Mouse (Mus musculus) heart, postnatal 14 days (tissue): Measurements from ENCODE around the gene Cela1. TPM values are rescaled to one million over a fixed set of nuclear protein-coding genes. Genes with fewer than 3 reads are reported as not detected.

ENCODE experiments used
- DNase-seq, 2 experiments: peaks; one replicate each; pipeline ENCODE4 v3.0.0; 2021 to 2022
- intact Hi-C: fragments of 180-260 bp; cut with DNase I; formaldehyde crosslinking; loops from one replicate; pipeline ENCODE4 v1.15.1; 2025
- total RNA-seq, 2 experiments: library from RNA; stranded (reverse); gene quantifications; 2 replicates each; pipeline ENCODE4 v1.2.3; 2021

Cela1 gene
- total RNA-seq, 2 experiments from 2014 or later: 0.51 to 1.1 TPM

DNA sequence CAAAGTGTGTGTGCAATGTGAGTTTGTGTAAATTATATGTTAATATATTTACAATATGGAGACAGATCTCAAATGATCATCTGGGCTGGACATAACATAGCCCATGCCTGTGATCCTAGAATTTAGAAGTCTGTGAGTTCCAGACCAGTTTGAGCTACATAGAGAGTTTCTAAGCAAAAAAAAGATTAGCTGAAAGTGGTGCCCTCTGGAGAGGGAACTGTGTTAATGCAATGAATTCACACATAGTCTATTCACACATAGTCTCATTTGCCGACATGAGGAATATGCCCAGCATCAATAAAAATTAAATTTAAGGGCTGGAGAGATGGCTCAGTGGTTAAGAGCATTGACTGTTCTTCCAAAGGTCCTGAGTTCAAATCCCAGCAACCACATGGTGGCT lies 11.2 kb downstream of the Cela1 start:
- no peak for DNase-seq
- intact Hi-C loops: no loop called here

DNA sequence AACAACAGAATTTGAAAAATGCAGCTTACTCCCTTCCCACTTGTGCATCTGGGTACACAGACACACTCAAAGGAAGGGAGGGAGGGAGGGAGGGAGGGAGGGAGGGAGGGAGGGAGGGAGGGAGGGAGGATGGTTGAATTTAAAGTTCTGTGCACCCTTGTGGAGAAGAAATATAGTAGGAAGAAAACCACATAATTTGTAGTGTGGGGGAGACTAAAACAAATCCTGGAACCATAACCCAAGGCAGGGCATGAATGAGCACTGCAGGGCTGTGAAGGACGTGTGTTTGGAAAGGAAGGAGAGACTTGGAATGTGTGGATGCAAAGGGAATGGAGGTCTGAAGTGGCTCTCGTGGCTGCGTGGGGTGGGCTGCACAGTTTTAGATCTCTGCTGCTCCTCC lies 12.2 kb downstream of the Cela1 start:
- no peak for DNase-seq
- intact Hi-C loops: no loop called here

DNA sequence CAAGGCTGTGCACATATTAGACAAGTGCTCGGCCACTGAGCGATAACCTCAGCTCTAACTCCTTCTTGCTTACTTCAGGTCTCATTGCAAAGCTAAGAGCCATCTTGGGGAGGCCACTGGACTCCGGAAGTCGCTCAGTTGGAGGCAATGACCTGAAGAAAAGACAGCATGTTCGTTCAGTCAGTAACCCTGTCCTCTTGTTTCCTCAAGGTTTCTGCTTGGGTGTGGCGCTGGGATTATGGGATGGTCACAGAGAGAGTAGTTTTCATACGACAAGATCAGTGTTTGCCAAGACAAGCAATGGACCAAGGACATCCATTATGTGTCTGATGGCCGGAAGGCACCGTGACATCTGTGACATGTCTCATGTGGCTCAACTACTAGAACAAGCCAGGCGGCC lies 13.2 kb downstream of the Cela1 start:
- intact Hi-C loops: no loop called here

DNA sequence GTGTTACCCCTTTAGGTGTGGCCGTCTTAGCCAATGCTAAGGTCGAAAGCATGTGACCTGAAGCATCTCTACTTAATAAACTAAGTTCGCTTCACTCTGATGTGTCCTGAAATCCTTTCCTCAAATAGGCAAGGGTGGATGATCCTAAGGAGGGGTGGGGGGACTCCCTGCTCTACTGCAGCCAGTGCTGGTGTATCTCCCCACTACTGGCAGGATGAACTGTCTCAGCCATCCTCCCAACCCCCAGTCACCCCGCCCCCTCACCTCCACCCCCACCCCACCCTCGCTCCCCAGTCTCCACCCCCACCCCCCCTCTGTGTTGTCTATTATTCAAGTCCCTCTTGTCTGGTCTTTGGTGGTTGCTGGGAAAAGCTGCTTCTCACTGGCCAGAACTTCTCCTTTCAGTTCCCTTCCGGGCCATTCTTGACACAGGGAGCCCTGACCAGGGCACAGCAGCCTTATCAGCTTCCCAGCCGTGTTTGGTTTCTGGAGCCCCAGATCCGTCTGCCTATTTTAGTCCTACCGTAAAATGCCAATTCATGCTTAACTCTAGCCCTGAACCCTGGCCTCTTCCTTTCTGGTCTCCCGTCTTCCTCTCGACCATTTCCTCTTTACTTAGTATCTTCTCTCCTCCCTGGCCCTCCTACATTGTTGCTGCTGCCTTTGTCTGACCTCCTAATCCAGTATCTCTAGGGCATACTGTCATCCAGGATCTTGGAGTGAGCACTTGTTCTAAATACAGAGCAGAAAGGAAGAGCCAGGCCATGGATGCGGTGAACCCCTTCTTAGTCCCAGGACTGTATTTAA lies 13.9 kb downstream of the Cela1 start:
- intact Hi-C loops: no loop called here
- DNase-seq: no peak

More for the DNA sequence above, 13.2 kb downstream of the Cela1 start:
- DNase-seq: no peak

DNA sequence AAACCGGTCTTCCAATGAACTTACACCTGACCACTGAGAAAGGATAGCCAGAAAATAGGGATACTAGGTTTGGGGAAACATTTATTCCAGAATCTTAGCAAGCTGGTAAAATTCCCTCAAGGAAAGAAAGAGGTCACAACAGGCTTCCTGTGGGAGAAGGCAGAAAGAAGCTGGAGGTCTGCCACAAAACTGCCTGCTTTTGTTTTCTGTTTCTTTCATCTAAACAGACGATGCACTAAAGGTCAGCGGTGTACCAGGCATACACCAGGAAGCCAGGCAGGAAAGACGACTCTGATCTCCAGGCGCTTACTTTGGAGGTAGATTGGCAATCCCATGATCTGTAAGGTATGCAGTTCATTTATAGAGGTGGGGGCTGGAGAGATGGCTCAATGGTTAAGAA lies 16.9 kb downstream of the Cela1 start:
- DNase-seq: no peak
- intact Hi-C loops: no loop called here

DNA sequence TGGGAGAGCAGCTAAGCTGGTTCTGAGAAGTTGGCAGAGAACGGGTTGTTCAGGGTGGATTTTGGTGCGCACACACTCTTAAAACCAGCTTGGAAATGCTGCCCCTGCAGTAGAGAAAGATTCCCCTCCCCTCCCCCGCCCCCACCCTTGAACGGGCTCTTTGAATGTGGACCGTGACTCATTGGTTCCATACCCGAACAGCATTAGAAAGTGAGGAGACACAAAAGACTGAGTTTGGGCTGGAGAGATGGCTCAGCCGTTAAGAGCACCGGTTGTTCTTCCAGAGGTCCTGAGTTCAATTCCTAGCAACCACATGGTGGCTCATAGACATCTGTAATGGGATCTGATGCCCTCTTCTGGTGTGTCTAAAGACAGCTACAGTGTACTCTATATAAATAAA lies 17.7 kb downstream of the Cela1 start:
- no peak for DNase-seq
- intact Hi-C loops: no loop called here

DNA sequence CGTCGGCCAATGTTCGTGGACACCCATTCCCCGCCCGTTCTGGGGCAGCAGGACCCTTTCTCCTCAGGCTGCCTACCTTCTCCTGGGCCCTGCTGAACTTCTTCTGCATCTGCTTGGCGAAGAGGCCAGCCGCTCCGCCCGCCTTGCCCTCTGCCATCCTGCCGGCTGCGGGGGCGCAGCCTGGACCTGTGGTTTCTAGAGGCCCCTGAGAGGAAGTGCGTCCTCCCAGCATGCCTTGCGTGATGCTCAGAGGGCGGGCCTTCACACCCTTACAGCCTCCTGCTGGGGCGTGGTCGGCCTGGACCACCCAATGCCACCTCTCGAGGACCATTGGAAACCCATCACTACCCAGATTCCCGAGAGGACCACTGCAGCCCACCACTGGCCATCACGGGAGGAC lies 18.4 kb downstream of the Cela1 start, which contains the start of gene Bin2:
Gene Bin2, minus strand, starts transcription at position 217 of the 400 bp plus-strand sequence.
- intact Hi-C loops: no loop called here
- peak; percentile 23 to 38 for DNase-seq

DNA sequence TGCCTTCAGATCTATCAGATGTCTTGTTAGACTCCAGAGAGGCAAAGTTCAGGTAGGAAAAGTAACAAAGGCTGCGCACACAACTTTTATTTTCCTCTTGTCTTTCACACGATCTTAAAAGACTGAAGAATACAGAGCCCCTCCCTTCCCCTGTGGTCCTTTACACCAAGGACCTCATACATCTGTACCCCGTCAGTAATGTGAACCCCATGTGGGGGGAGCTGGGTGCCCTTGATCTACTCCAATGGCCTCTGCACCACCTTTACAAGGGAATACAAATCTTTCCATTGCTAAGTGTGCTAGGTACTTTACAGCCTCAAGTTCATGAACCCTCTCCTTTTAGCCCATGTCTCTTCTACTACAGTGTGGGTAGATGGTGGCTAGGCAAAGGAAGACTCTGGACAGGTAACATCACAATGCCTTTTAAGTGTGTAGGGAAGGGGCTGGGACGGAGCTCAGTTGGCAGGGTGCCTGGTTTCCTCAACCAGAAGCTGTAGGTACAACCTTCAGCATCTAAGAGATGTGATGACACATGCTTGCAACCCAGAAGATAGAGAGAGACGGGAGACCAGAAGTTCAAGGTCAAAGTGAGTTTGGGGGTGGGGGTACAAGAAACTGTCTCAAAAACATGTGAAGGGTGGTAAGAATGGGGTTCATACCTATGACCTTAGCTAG lies 19.7 kb downstream of the Cela1 start:
- DNase-seq: no peak
- intact Hi-C loops: no loop called here

DNA sequence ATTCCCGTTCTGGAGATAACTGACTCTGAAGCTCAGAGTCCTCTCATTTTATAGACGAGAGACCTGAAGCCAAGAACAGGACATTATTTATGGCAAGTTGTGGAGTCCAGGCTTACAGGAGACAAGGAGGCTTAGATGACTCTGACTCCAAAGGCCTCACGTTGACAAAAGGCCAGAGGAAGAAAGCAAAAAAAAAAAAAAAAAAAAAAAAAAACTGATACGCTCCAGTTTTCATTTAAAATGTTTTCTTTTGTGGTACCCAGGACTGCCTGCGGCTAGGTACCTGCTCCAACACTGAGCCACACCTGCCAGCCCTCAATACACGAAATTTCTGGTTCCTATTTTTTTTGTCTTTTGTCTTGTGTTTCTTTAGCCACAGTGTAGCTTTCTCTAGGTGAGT lies 20.3 kb downstream of the Cela1 start:
- intact Hi-C loops: no loop called here
- DNase-seq: no peak

DNA sequence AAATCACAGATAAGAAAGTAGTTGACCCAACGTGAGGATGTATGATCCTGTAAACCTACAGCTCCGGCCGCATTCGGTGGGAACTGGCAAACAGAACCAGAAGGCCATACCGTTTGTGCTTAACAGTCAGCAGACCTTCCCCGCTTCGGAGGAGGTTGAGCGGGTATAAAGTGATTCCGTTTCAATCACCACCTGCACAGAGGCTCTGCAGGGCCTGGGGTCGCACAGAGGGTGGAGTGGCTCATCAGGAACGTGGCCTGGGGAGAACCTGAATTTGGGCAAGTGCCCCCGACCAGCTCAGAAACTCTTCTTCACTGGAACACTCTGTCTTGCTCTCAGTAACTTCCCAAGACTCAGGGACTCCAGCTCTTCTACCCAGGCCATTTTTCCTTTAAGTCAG lies 20.9 kb downstream of the Cela1 start:
- intact Hi-C loops: no loop called here
- DNase-seq: no peak

DNA sequence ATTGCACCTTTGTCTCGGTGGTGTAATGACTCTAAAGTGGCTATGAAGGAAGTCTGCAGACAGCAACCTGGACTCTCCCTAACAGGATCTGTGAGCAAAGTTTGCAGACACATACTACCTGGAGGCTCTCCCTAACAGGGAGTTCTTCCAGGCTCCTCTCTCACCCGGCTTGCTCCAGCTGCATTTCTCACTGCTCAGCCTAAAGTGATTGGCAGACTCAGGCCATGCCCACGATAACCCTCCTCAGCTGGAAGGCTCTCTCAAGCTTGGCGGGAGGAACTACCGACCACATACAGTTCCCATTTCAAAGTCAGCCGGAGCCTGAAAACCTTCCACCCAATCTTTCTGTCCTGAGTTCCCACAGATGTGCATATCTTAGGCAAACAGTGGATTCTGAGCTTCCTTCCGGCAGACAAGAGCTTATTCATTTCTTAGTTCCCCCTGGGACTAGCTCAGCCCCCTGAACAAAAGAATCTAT lies 21.5 kb downstream of the Cela1 start:
- peak; percentile 17 to 37 for DNase-seq
- intact Hi-C loops: no loop called here

DNA sequence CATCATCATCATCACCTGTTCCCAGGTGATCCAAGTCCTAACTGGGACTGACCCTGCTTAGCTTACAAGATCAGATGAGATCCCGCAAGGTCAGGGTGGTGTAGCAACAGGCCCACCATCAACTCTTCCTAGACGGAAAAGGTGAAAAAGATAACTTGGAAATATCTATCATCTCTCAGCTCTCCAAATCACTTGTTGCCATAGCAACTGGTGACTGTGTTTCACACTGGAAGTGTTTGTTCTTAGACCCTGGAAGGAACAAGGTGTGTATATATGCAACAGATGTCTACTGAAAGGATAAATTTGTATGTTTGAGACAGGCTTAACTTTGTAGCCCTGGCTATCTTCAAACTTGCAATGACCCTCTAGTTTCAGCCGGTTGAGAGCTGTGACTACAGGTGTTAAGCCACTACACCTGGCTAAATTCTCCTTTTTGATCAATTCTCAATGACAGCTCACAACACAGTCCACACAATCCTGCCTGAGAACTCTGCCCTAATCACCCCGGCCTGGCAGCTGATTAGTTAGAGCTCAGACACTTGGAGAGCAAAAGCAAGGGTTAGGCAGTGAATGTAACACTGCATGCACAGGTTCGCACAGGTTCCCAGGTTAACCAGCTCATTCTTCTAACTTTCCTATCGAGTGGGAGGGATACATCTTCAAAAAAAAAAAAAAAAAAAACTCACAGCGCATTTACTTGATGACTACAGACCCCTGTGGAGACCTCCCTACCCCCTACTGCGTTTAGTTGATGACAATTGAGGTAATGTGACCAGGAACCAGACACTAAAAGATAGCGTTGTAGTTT lies 22.1 kb downstream of the Cela1 start:
- no peak for DNase-seq
- intact Hi-C loops: no loop called here

DNA sequence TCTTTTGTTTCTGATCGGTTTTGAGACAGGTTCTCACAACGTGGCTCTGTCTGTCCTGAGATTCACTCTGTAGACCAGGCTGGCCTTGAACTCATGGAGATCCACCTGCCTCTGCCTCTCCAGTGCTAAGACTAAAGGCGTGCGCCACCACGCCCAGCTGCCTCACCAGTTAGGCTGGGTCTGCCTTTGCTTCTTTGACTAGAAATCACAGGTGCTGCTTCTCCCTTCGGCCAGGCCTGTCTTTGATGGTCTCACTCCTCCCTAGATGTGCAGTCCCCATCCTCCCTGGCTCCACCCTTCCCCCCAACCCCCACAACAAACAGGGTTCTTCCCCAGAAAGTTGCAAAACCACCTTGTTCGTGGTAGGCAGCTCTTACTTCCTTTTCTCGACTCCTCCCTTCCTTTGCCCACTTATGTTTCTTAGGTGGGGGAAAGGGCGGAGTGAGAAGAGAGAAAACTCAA lies 22.9 kb downstream of the Cela1 start:
- intact Hi-C loops: no loop called here
- DNase-seq: no peak

DNA sequence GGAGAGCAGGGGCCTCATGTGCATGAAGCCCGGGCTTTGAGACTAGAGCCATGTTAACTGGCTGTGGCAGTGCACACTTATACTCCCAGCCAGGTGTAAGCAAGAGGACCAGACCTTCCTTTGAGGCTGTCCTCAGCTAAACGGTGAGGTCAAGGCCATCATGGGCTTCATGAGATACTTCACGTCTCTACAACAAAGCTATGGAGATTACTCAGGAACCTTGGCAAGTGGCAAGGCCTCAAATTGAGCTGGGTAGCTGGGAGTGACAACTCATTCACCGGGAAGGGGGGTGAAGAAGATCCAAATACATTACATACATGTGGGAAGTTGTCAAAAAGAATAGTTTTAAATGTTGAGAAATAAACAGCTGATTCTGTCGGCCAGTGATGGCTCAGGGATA lies 26.9 kb downstream of the Cela1 start:
- intact Hi-C loops: no loop called here
- no peak for DNase-seq

DNA sequence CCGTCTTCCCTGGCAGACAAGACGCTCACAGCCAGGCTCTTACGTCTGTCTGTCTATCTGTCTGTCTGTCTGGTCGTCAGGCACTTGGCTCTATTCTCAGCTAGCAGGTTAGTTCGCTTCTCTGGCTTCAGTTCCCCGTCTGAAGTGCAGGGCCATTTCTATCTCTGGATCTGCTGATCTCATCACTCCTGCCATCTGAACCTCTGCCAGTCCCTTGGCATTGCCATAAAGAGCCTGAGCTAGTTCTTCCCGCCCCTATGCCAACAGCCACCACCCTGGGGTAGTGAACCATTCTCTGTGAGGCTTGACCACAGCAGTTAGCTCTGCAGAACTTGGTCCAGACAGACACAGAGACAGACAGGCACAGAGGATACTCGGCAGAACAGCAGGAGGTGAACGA lies 27.4 kb downstream of the Cela1 start:
- intact Hi-C loops: no loop called here
- DNase-seq: no peak

DNA sequence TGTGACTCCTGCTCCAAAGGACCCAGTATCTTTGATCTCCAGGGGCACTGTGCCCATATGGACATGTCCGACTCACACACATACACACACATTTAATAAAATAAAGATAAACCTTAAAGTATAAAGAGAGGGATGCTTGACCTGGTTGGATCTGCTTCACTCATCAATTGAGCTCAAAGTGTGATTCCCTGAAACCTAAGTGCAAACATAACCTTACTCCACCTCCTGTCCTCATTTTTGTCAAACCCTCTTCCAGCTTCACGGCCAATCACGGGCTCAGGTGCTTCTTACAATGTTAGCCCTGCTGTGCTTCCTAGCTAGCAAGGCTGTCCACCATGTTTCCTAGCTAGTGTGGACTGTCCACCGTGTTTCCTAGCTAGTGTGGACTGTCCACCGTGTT lies 32.5 kb downstream of the Cela1 start:
- no peak for DNase-seq
- intact Hi-C loops: no loop called here

DNA sequence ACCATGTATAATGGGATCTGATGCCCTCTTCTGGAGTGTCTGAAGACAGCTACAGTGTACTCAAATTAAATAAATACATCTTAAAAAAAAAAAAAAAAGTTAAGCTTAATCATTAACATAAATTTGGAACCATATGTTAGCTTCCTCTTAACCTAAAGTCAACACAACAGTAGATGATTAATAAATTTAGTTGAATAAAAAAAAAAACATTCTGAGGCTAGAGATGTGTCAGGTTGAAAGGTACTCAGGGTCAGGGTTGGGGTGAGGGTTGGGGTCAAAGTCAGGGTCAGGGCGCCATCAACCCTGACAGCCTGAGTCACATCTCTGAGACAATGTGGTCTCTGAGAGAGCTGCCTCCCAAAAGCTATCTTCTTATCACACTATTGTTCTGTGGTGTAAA lies 33.5 kb downstream of the Cela1 start:
- intact Hi-C loops: no loop called here
- no peak for DNase-seq

DNA sequence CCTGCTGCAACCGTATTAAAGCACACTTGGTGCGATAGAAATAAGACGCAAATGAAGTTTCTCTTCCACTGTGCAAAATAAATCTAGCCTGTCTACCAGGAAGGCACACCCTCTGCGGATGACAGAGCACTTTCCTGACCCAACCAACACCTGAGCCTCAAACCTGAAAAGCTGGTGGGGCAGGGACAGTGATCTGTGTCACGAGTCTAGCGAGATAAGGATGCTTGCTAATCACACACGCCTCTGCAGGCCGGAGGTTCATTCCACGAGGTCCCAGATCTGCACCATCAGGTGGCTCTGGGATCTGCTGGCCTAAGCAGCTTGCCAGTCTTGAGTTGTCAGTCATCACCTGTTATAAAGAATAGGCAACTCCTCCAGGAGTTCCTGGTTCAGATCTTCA lies 36.1 kb downstream of the Cela1 start:
- DNase-seq: no peak
- intact Hi-C loops: no loop called here

DNA sequence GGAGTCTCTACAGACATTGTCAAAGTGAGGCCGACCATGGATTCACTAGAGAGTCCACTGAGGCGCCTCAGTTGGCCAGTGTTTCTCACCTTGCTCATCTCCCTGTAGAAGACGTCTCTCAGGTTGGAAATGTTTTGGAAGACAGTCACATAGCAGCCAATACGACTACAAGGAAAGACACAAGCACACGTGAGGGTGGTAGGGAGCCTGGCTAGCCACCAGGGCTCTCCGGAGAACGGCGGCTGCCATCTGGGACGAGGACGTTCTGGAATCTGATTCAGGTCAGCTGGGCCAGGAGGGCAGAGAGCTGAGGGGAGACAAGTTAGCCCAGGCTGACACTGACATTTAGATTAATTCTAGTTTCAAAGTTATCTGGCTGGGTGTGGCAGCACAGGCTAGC lies 37.6 kb downstream of the Cela1 start:
- DNase-seq: no peak
- intact Hi-C loops: no loop called here

DNA sequence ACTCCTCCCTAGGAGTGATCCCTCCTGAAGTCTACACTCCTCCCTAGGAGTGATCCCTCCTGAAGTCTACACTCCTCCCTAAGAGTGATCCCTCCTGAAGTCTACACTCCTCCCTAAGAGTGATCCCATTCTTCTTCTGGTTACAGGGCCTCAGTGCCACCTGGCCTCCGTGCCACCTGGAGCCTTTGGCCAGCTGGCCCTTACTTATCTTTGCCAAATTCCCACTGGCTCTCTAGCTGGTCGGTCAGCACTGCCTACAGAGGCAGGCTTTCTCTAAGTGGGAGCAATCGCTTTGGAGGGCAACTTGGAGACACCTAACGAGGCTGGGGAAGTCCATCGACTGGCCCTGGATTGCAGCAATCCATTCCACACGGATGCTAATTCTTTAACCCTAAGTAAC lies 41.6 kb downstream of the Cela1 start:
- intact Hi-C loops: no loop called here
- no peak for DNase-seq

DNA sequence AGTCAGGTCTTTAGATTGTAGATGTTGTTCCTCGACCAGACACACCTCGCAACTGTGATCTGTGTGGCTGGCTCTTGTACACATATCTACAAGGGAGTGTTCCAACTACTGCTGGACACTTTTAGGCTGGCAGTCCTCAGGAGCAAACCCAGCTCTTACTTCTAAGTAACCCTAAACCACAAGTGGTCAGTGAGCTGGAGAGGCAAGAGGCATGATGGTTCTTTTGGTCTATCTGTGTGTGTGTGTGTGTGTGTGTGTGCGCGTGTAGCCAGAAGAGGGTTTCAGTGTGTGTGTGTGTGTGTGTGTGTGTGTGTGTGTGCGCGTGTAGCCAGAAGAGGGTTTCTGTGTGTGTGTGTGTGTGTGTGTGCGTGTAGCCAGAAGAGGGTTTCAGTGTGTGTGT lies 45.3 kb downstream of the Cela1 start:
- intact Hi-C loops: no loop called here
- DNase-seq: no peak
